Mouse (Mus musculus): ENCODE data around the gene Lhfpl2. TPM values are rescaled to one million over a fixed set of nuclear protein-coding genes. Genes with fewer than 3 reads are reported as not detected.

Gene Lhfpl2
- polyA plus RNA-seq, 1 experiment from 2014 or later = 33.0 TPM

- in situ Hi-C loops (cut with MboI; ENCODE audit: low pct_unique_long_range_greater_than_20kb) = no loop called here
- POLR2A ChIA-PET = interaction anchor here (0.7 to 1.1 kb wide), 2 partner anchors 11 to 198 kb away, joined by 3 to 5 read pairs; no protein-coding TSS in a partner anchor
- CTCF ChIA-PET = interaction anchor here (0.7 kb wide), 1 partner anchor 294 kb away, joined by 3 read pairs; the partner anchor contains the start of gene Arsb
- DNase-seq (ENCODE audit: low read depth, low spot score) = no peak
- no peaks in the 10 kb centered on the region for H3K27me3 ChIP-seq
- ATAC-seq = no peak
- TF ChIP-seq CTCF (IDR thresholded peaks at IDR 0.05) = no peak
Observed at GRCm38 (mm10) chr13:94065276-94066050, 7.9 kb downstream of the Lhfpl2 start.

- no peak for TF ChIP-seq CTCF (IDR thresholded peaks at IDR 0.05)
- no peaks in the 10 kb centered on the region for H3K27me3 ChIP-seq
- CTCF ChIA-PET = no interaction called here
- in situ Hi-C loops (cut with MboI; ENCODE audit: low pct_unique_long_range_greater_than_20kb) = no loop called here
- POLR2A ChIA-PET = interaction anchor here (1.1 kb wide), 1 partner anchor 10 kb away, joined by 5 read pairs; no protein-coding TSS in a partner anchor
- DNase-seq (ENCODE audit: low read depth, low spot score) (no peak), ATAC-seq (no peak)
Observed at GRCm38 (mm10) chr13:94066626-94067275, 9.2 kb downstream of the Lhfpl2 start.

GRCm38 (mm10) chr13:94068308-94068707 is 10.7 kb downstream of the Lhfpl2 start:
- ATAC-seq = no peak
- no peak for DNase-seq (ENCODE audit: low read depth, low spot score)
- in situ Hi-C loops (cut with MboI; ENCODE audit: low pct_unique_long_range_greater_than_20kb) = no loop called here
- ChIA-PET POLR2A (no interaction called here), CTCF (interaction anchor here (1.0 to 1.2 kb wide), 3 partner anchors 9 to 136 kb away, joined by 4 to 6 read pairs (median 5); no protein-coding TSS in a partner anchor)
- H3K27me3 ChIP-seq = no peaks in the 10 kb centered on the region
- no peak for TF ChIP-seq CTCF (IDR thresholded peaks at IDR 0.05)

GRCm38 (mm10) chr13:94069421-94070307 is 12.1 kb downstream of the Lhfpl2 start:
- ATAC-seq = no peak
- in situ Hi-C loops (cut with MboI; ENCODE audit: low pct_unique_long_range_greater_than_20kb) = loop anchor here (5.0 kb wide), 2 partner anchors 68 to 277 kb away; no protein-coding TSS in a partner anchor

GRCm38 (mm10) chr13:94070308-94070619 is 12.7 kb downstream of the Lhfpl2 start:
- H3K27me3 ChIP-seq = no peaks in the 10 kb centered on the region
- in situ Hi-C loops (cut with MboI; ENCODE audit: low pct_unique_long_range_greater_than_20kb) = loop anchor here (5.0 kb wide), 2 partner anchors 67 to 278 kb away; no protein-coding TSS in a partner anchor
- CTCF ChIA-PET = interaction anchor here (1.5 kb wide), 1 partner anchor 137 kb away, joined by 6 read pairs; no protein-coding TSS in a partner anchor
- no peak for DNase-seq (ENCODE audit: low read depth, low spot score)
- peak; percentile 44 for TF ChIP-seq CTCF (IDR thresholded peaks at IDR 0.05)
- ATAC-seq = no peak
- POLR2A ChIA-PET = no interaction called here

More at GRCm38 (mm10) chr13:94069421-94070307, 12.1 kb downstream of the Lhfpl2 start:
- DNase-seq (ENCODE audit: low read depth, low spot score) = no peak
- no peaks in the 10 kb centered on the region for H3K27me3 ChIP-seq
- CTCF ChIA-PET = interaction anchor here (1.0 to 1.5 kb wide), 2 partner anchors 11 to 138 kb away, joined by 5 to 6 read pairs; no protein-coding TSS in a partner anchor
- POLR2A ChIA-PET = no interaction called here
- TF ChIP-seq CTCF (IDR thresholded peaks at IDR 0.05) = no peak

GRCm38 (mm10) chr13:94070927-94071326 is 13.3 kb downstream of the Lhfpl2 start:
- in situ Hi-C loops (cut with MboI; ENCODE audit: low pct_unique_long_range_greater_than_20kb) = loop anchor here (5.0 kb wide), 2 partner anchors 66 to 279 kb away; no protein-coding TSS in a partner anchor
- ChIA-PET POLR2A (no interaction called here), CTCF (interaction anchor here (0.8 to 1.5 kb wide), 2 partner anchors 8 to 136 kb away, joined by 3 to 6 read pairs; no protein-coding TSS in a partner anchor)
- TF ChIP-seq CTCF (IDR thresholded peaks at IDR 0.05) = no peak
- no peak for DNase-seq (ENCODE audit: low read depth, low spot score)
- no peak for ATAC-seq
- H3K27me3 ChIP-seq = no peaks in the 10 kb centered on the region

GRCm38 (mm10) chr13:94073046-94073715 is 15.6 kb downstream of the Lhfpl2 start:
- in situ Hi-C loops (cut with MboI; ENCODE audit: low pct_unique_long_range_greater_than_20kb) = loop anchor here (5.0 kb wide), 2 partner anchors 64 to 281 kb away; no protein-coding TSS in a partner anchor
- TF ChIP-seq CTCF (IDR thresholded peaks at IDR 0.05) = no peak
- H3K27me3 ChIP-seq = no peaks in the 10 kb centered on the region
- ChIA-PET POLR2A (no interaction called here), CTCF (no interaction called here)
- no peak for DNase-seq (ENCODE audit: low read depth, low spot score)
- ATAC-seq = no peak

- ChIA-PET POLR2A (no interaction called here), CTCF (no interaction called here)
- no peak for ATAC-seq
- no peak for TF ChIP-seq CTCF (IDR thresholded peaks at IDR 0.05)
- no peaks in the 10 kb centered on the region for H3K27me3 ChIP-seq
- DNase-seq (ENCODE audit: low read depth, low spot score) = no peak
- in situ Hi-C loops (cut with MboI; ENCODE audit: low pct_unique_long_range_greater_than_20kb) = loop anchor here (5.0 kb wide), 2 partner anchors 64 to 281 kb away; no protein-coding TSS in a partner anchor
Observed at GRCm38 (mm10) chr13:94073716-94074115, 16.1 kb downstream of the Lhfpl2 start.

- ChIA-PET CTCF (no interaction called here), POLR2A (no interaction called here)
- in situ Hi-C loops (cut with MboI; ENCODE audit: low pct_unique_long_range_greater_than_20kb) = no loop called here
- H3K27me3 ChIP-seq = no peaks in the 10 kb centered on the region
- no peak for ATAC-seq
- TF ChIP-seq CTCF (IDR thresholded peaks at IDR 0.05) = no peak
- DNase-seq (ENCODE audit: low read depth, low spot score) = no peak
Observed at GRCm38 (mm10) chr13:94075181-94075580, 17.6 kb downstream of the Lhfpl2 start.
